Mouse (Mus musculus) kidney, postnatal 36 days (tissue): ENCODE data around the gene Olfr967.
"Not testable (repeated sequence)": the region's sequence is repeated elsewhere in the genome, so short reads cannot be mapped to it uniquely, and the experiment has no call there.

Experiments used
- DNase-seq, 2 experiments: peaks; one replicate each; pipeline ENCODE4 v3.0.0; 2021 to 2022; ENCODE audit warnings: mixed read lengths in 2 of 2

Gene Olfr967

DNA sequence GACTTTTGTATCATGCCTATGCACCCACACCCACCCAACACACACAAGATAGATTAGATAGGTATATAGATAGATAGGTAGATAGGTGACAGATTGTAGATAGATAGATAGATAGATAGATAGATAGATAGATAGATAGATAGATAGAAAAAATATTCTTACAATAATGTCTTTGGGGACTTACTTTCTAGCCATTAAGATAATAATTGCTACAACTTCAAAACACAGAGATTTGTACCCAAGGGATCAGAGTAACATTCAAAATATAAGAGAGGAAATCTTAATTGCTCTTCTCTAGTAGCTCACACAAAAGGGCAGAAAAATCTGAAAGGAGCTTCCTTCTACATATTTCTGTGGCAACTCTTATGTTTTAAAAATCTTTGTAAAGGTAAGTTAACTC, at the start of gene Olfr967:
Gene Olfr967, plus strand, starts transcription at position 301 of the 400 bp plus-strand sequence.
- DNase-seq: no peak

DNA sequence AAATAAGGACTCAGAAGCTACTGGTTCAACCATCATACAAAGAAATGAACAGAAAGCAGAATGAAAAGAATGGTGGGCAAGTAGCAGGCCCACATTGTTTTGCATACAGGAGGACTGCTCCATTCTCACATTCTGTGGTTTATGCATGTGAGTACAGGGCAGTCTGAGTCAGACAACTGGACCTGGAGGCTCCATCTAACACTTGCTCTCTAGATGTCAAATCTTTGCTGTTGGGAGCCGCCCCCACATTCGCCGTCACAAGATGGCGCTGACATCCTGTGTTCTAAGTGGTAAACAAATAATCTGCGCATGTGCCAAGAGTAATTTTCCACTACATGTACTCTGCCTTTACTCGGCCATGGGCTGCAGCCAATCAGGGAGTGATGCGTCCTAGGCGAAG, 44.9 kb upstream of the Olfr967 start:
- DNase-seq: not testable (repeated sequence)

GRCm38 (mm10) chr9:39707017-39707416, 39.0 kb upstream of the Olfr967 start, which contains the start of gene Olfr149:
Gene Olfr149, minus strand, starts transcription at chr9:39707117.
- DNase-seq: no peak

GRCm38 (mm10) chr9:39708958-39709357, 37.1 kb upstream of the Olfr967 start:
- peak; percentile 4 to 43 for DNase-seq

- DNase-seq: no peak
These were observed 35.0 kb upstream of the Olfr967 start, which contains the start of gene Olfr965 for GRCm38 (mm10) chr9:39711053-39711452. Gene Olfr965, plus strand, starts transcription at chr9:39711353.

DNA sequence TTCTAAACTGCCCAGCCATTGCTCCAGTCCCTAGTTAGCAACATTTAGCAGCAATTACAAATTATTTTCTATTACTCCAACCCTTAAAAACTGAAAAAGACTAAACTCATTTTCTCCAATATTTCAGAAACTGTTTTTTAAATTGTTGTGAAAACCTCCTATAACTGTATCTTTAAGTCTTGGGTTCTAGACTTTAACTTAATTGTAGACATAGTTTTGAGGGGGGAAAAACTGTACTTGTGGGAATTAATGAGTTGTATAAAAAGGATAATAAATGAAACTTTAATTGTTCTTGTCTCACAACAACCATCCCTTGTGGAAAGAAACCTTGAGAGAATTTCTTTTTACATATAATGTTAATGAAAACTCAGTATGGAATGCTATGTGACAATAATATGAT, 15.4 kb upstream of the Olfr967 start, which contains the start of gene Olfr150:
Gene Olfr150, plus strand, starts transcription at position 301 of the 400 bp plus-strand sequence.
- DNase-seq: no peak

GRCm38 (mm10) chr9:39740741-39741140, 5.3 kb upstream of the Olfr967 start:
- no peak for DNase-seq

DNA sequence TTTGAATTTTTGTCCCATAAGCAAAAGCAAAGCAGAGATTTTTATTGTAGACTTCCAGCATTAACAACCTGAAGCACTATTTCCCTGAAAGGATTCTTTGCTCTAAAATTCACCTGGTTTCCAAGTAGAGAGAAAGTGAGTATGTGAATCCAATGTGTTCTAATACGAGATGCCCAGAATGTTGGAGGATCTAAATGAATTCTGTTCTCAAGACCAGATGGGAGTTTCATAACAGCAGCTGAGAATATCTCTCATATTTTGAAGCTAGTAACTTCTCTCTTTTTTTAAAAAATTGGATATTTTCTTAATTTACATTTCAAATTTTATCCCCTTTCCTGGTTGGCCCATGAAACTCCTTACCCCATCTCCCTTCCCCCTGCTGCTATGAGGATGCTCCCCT, 379 bp downstream of the Olfr967 start:
- DNase-seq: no peak

DNA sequence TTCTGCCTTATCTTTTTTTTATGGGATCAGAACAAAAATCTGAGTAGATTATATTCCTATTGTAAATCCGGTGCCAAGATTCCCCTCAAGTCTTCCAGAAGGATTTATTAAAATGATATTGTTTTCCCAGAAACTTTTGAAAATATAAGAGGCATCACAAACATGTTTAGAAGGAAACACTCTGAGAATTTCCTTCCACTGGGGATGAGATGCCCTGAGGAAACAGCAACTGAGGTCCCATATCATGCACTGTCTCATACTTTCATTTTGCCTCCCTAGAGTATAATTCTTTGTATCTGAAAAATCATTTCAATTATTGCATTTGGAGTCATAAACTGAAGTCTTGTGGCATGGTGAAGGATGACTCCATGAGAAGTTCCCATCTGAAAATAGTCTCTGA, 37.1 kb downstream of the Olfr967 start, which contains the start of gene Olfr968:
Gene Olfr968, minus strand, starts transcription at position 101 of the 400 bp plus-strand sequence.
- no peak for DNase-seq

DNA sequence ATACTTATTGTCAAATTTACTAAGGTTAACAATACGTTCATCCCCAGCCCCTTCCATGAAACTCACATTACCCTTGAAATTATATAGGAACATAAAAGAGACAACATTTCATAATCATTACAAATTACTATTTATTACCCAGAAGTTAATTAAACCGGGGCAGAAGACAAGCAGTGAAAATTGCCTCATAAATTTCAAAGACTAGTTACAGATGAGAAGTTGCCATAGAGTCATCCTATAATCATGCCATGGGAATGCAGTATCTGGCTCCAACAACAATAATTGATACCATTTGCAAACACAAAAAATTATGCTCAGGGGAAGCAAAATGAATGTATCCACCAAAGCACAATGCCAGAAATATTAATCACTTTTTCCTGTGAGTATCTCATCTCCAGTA, 44.5 kb downstream of the Olfr967 start, which contains the start of gene Olfr969:
Gene Olfr969, plus strand, starts transcription at position 388 of the 400 bp plus-strand sequence.
- DNase-seq: no peak
